Mouse (Mus musculus) MEL (cell line): ENCODE results near the gene Fktn. TPM values are rescaled to one million over a fixed set of nuclear protein-coding genes. Genes with fewer than 3 reads are reported as not detected.
"Not testable (repeated sequence)": the region's sequence is repeated elsewhere in the genome, so short reads cannot be mapped to it uniquely, and the experiment has no call there.

Experiments used
- DNase-seq: peaks from one replicate; pipeline ENCODE4 v3.0.0; 2011; ENCODE audit warnings: low read depth, low spot score
- H3K27ac ChIP-seq: 2 replicates; pipeline ENCODE4 v1.5.1; 2012; ENCODE audit warnings: low read depth, mild to moderate bottlenecking, control low read depth, low read length, moderate library complexity; ENCODE audit not compliant: control insufficient read depth
- H3K27me3 ChIP-seq, 2 experiments: fragments of 150-350 bp in 1 of 2; sonication (generic) in 1 of 2; 2 replicates each; pipeline ENCODE4 v1.6.1; 2012; ENCODE audit warnings: low read length in 2 of 2, mild to moderate bottlenecking in 2 of 2, improper control_type of control experiment in 1 of 2, moderate library complexity in 1 of 2; ENCODE audit not compliant: insufficient read depth in 2 of 2, control insufficient read depth in 1 of 2
- H3K36me3 ChIP-seq, 2 experiments: 2 replicates each; pipeline ENCODE4 v1.6.1; 2012 to 2014; ENCODE audit warnings: low read length in 2 of 2, improper control_type of control experiment in 1 of 2, inconsistent platforms in 1 of 2, mild to moderate bottlenecking in 1 of 2; ENCODE audit not compliant: insufficient read depth in 2 of 2, control insufficient read depth in 1 of 2
- H3K4me1 ChIP-seq, 2 experiments: fragments of 150-350 bp in 1 of 2; sonication (generic) in 1 of 2; 2 replicates each; pipeline ENCODE4 v1.6.1; 2012; ENCODE audit warnings: low read length in 2 of 2, improper control_type of control experiment in 1 of 2, mild to moderate bottlenecking in 1 of 2; ENCODE audit not compliant: insufficient read depth in 2 of 2, control insufficient read depth in 1 of 2
- H3K4me3 ChIP-seq, 2 experiments: fragments of 150-350 bp in 1 of 2; sonication (generic) in 1 of 2; 2 replicates each; pipeline ENCODE4 v1.5.1; 2012; ENCODE audit warnings: low read depth in 2 of 2, low read length in 2 of 2, mild to moderate bottlenecking in 2 of 2, moderate library complexity in 2 of 2, control low read depth in 1 of 2, improper control_type of control experiment in 1 of 2; ENCODE audit not compliant: control insufficient read depth in 1 of 2, insufficient read depth in 1 of 2
- H3K79me2 ChIP-seq: 2 replicates; pipeline ENCODE4 v1.6.1; 2012; ENCODE audit warnings: mild to moderate bottlenecking, low read length, moderate library complexity; ENCODE audit not compliant: control insufficient read depth, poor library complexity, insufficient read depth
- H3K9ac ChIP-seq: 2 replicates; pipeline ENCODE4 v1.6.1; 2012; ENCODE audit warnings: low read depth, mild to moderate bottlenecking, control low read depth, low read length, moderate library complexity; ENCODE audit not compliant: control insufficient read depth, poor library complexity, severe bottlenecking
- H3K9me3 ChIP-seq: fragments of 150-350 bp; sonication (generic); replicated peaks from 2 replicates; pipeline ENCODE4 v1.6.1; 2012; ENCODE audit warnings: mild to moderate bottlenecking, low read length, improper control_type of control experiment, moderate library complexity; ENCODE audit not compliant: insufficient read depth
- BHLHE40 ChIP-seq: IDR thresholded peaks from 2 replicates; pipeline ENCODE4 v1.6.1; 2012; ENCODE audit warnings: low read depth, mild to moderate bottlenecking, inconsistent platforms, low read length, improper control_type of control experiment, borderline replicate concordance
- E2F4 ChIP-seq: IDR thresholded peaks from 2 replicates; pipeline ENCODE4 v1.6.1; 2011; ENCODE audit warnings: low read depth, low read length, improper control_type of control experiment, borderline replicate concordance
- GATA1 ChIP-seq: IDR thresholded peaks from 2 replicates; pipeline ENCODE4 v1.6.1; 2011; ENCODE audit warnings: low read depth, low read length, improper control_type of control experiment
- MYB ChIP-seq: IDR thresholded peaks from 2 replicates; pipeline ENCODE4 v1.6.1; 2011; ENCODE audit warnings: mild to moderate bottlenecking, low read depth, low read length, improper control_type of control experiment
- NELFE ChIP-seq: IDR thresholded peaks from 2 replicates; pipeline ENCODE4 v1.6.1; 2011; ENCODE audit warnings: low read depth, low read length, improper control_type of control experiment
- NRF1 ChIP-seq: IDR thresholded peaks from 2 replicates; pipeline ENCODE4 v1.6.1; 2014; ENCODE audit warnings: low read depth, mild to moderate bottlenecking, inconsistent platforms, low read length, improper control_type of control experiment, moderate library complexity; ENCODE audit not compliant: poor library complexity, insufficient read depth, severe bottlenecking
- SIN3A ChIP-seq: IDR thresholded peaks from 2 replicates; pipeline ENCODE4 v1.6.1; 2012; ENCODE audit warnings: low read length, improper control_type of control experiment, inconsistent platforms
- TAL1 ChIP-seq: IDR thresholded peaks from 2 replicates; pipeline ENCODE4 v1.6.1; 2012; ENCODE audit warnings: mild to moderate bottlenecking, inconsistent platforms, low read length, moderate library complexity, mixed read lengths
- TBP ChIP-seq: IDR thresholded peaks from 2 replicates; pipeline ENCODE4 v1.8.0; 2011; ENCODE audit warnings: low read depth, low read length, improper control_type of control experiment
- USF1 ChIP-seq: IDR thresholded peaks from 2 replicates; pipeline ENCODE4 v1.6.1; 2014; ENCODE audit warnings: low read depth, mild to moderate bottlenecking, inconsistent platforms, low read length, improper control_type of control experiment, moderate library complexity
- ZKSCAN1 ChIP-seq: IDR thresholded peaks from 2 replicates; pipeline ENCODE4 v1.6.1; 2012; ENCODE audit warnings: low read depth, mild to moderate bottlenecking, inconsistent platforms, low read length, improper control_type of control experiment, moderate library complexity
- ZNF384 ChIP-seq: IDR thresholded peaks from 2 replicates; pipeline ENCODE4 v1.6.1; 2012; ENCODE audit warnings: low read depth, mild to moderate bottlenecking, inconsistent platforms, low read length, improper control_type of control experiment
- polyA plus RNA-seq, 2 experiments: library from polyadenylated mRNA; stranded (reverse) in 1 of 2; unstranded in 1 of 2; fragments of >175 nt in 1 of 2; fragments of >200 nt in 1 of 2; gene quantifications; 2 replicates each; pipeline versions ENCODE4 v1.2.1 to v1.2.4; 2012; ENCODE audit warnings: low replicate concordance in 2 of 2, low read depth in 1 of 2; ENCODE audit not compliant: insufficient read length in 2 of 2, insufficient read depth in 1 of 2, missing spikeins in 1 of 2
- total RNA-seq: library from RNA; depleted of rRNA; stranded (reverse); fragments of 300-350 nt; gene quantifications from 2 replicates; pipeline ENCODE4 v1.2.3, GENCODE M21; 2012

The Fktn gene
- total and polyA plus RNA-seq, 3 experiments, result 5.5 to 7.0 TPM; not detected in 1

DNA sequence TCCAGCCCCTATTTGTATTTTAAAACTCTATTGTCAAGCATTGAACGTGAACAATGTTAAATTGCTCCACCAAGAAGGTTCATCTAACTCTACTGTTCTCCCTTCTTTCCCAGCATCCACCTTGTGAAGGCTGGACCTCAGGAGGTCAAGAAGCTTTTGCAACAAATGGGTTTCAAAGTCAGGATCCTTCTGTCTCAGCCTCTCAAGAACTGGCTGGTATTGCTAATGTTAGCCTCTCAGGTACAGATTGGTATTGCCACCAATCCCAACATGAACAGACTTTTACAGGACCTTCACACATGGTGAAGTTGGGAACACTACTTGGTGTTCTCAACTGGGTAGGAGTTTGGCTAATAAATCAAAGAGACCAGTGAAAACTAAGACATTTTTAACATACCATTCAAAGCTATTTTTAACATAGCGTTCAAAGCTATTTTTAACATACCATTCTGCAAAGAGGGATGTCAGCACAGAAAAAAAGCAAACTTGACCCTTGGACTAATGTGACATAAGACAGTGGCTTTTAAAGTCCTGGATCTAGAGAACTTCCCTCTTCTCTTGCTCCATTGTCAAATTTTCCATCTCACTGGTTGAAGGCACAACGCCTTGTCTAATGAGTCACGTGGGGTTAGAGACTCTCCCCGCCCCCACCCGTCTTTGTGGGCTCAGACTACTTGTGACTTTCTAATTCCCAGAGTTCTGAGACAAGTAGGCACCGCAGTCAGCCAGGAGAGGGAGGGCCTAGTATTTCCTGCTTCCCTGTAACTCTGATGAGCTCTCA, 85.3 kb downstream of the Fktn start:
- TF ChIP-seq USF1 (no peak), TAL1 (no peak), ZNF384 (no peak), GATA1 (no peak), TBP (no peak), MYB (no peak), ZKSCAN1 (no peak), NELFE (no peak)
- no peak for DNase-seq
- no peak overlapping the region for H3K9ac ChIP-seq
- no peaks in the 10 kb centered on the region for H3K79me2 ChIP-seq
- no peaks in the 10 kb centered on the region; a peak in 1 of 4 replicates for H3K27me3 ChIP-seq
- no peaks in the 10 kb centered on the region for H3K4me1 ChIP-seq
- H3K36me3 ChIP-seq, result no peaks in the 10 kb centered on the region
- no peaks in the 10 kb centered on the region for H3K9me3 ChIP-seq
- no peak overlapping the region for H3K27ac ChIP-seq
- no peak overlapping the region for H3K4me3 ChIP-seq

DNA sequence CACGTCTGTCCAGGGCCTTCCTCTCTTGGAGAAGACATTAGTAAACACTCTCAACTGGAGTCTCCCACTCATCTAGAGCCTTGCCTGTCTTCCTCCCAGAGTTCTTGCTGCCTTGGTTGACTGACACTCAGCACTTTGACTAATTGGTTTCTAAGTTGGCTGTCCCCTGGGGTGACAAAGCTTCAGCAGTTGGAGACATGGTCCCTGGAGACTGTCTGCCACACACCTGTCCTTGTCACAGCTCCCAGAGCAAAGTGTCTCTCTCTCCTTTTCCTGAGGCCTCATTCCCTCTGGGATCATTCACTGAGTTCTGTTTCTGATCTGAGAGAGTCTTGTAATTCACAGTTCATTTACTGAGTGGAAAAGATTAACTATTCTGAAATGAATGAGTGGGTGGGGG, 86.0 kb downstream of the Fktn start:
- H3K9ac ChIP-seq, result no peak overlapping the region
- H3K27ac ChIP-seq, result no peak overlapping the region
- H3K4me3 ChIP-seq, result no peak overlapping the region
- H3K36me3 ChIP-seq, result no peaks in the 10 kb centered on the region
- no peak for DNase-seq
- TF ChIP-seq NRF1, result no peak
- TF ChIP-seq SIN3A, result no peak
- no peak for TF ChIP-seq GATA1
- no peak for TF ChIP-seq USF1
- TF ChIP-seq E2F4, result no peak
- TF ChIP-seq BHLHE40, result no peak
- TF ChIP-seq, all 39 proteins: peak for 0
- Histone ChIP-seq H3K79me2 (no peaks in the 10 kb centered on the region), H3K9me3 (no peaks in the 10 kb centered on the region), H3K4me1 (no peaks in the 10 kb centered on the region), H3K27me3 (no peaks in the 10 kb centered on the region; a peak in 1 of 4 replicates)

DNA sequence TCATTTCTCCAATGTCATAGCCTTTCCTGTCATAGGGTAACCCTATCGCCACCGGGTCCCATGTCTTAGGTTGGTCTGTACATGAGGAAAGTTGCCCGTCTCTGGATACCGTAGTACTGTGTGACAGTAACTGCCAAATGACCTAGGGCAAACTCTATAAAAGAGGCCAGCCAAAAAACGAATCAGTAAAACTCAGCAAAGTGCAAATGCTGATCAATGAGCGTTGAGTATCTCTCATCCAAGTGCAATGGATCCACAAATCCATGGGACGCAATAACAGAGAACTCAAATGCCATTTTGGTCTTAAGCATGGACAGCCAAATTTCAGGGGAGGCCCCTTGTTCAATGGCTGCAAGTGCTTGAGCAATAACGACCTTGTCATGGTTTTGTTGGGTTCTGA, 89.9 kb downstream of the Fktn start:
- not testable (repeated sequence) for H3K4me3 ChIP-seq, H3K36me3 ChIP-seq, H3K9ac ChIP-seq, H3K79me2 ChIP-seq, H3K27me3 ChIP-seq, H3K27ac ChIP-seq, H3K9me3 ChIP-seq, H3K4me1 ChIP-seq, DNase-seq

DNA sequence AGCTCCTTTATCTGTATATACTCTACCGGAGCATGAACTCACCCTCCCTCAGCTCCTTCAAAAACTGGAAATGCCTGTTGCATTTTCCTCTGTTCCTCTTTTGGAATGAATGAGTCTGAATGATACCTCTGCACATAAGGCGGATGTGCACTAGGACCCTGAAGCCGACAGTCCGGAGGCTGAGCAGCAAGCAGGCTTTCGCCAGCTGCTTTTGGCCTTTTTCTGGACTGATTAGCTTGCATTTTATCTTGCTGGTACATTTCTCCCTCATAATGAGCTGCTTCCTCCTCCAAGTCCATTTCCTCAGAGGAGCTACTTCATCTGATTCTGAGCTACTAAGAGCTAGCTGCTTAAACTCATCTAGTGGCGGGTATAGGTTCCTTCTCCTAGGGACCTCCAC, 92.6 kb downstream of the Fktn start:
- not testable (repeated sequence) for H3K79me2 ChIP-seq, H3K27me3 ChIP-seq, H3K27ac ChIP-seq, DNase-seq, H3K36me3 ChIP-seq, H3K4me1 ChIP-seq, H3K9me3 ChIP-seq, H3K4me3 ChIP-seq, H3K9ac ChIP-seq
